Comparison of ENCODE assay signal across 23 mouse cellular contexts in the genomic region with DNA sequence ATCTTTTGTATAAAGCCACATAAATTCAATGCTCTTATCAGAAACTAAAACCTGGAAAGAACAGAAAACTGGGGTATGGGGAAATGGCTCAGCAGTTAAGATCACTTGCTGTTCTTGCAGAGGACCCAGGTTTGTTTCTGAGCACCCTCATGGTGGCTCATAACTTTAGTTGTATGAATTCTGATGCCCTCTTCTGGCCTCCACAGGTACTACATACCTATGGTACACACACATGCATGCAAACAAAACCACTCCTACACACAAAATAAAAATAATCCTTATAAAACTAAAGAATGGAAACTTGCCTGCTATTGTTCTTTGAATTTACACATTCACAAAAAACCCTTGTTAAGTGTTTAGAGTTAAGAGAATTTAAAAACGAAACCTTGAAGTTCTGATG.
A peak's percentile ranks its signal among the peaks of the same experiment; 100 is the strongest.
DNase-seq lines count a peak whose midpoint lies in the region; ATAC-seq and TF ChIP-seq lines count a peak whose summit lies in the region.
"Had no signal": no experiment of that assay in that cellular context is flagged by ENCODE, and none has a peak within 500 bp of the region (broad histone marks: within the 10 kb centered on the region; RNA-seq: fewer than 3 reads in every experiment).

No protein-coding gene starts in this region.

- intact Hi-C loops in gastrocnemius, adult 2 months (cut with DNase I): no loop called here
- intact Hi-C loops in left cerebral cortex, adult 2 months (cut with DNase I): no loop called here
- intact Hi-C loops in left cerebral cortex, postnatal 14 days (cut with DNase I): loop anchor here (5.0 kb wide), 1 partner anchor 48 kb away; no protein-coding TSS in a partner anchor

- H3K4me3 ChIP-seq in gastrocnemius, adult 2 months: no peak overlapping the region
- H3K4me3 ChIP-seq in left cerebral cortex, adult 2 months: no peak overlapping the region
- H3K4me3 ChIP-seq in CH12.LX (replicated peaks in 1 of 3; ENCODE audit: low read depth in 2 of 3, low read length in 2 of 3, poor library complexity in 1 of 3): no peak overlapping the region
- H3K4me3 ChIP-seq: heart, embryonic 10.5 days; heart, embryonic 15.5 days; hindbrain, embryonic 12.5 days; limb, embryonic 12.5 days; midbrain, embryonic 15.5 days had no signal

- H3K9me3 ChIP-seq in CH12.LX (replicated peaks; ENCODE audit: low read length): peaks cover 18% of the 10 kb centered on the region
- H3K9me3 ChIP-seq: heart, embryonic 10.5 days; heart, embryonic 15.5 days; hindbrain, embryonic 12.5 days; limb, embryonic 12.5 days; midbrain, embryonic 15.5 days had no signal

- H3K36me3 ChIP-seq in CH12.LX (replicated peaks in 1 of 2; ENCODE audit: control insufficient read depth in 1 of 2, insufficient read depth in 1 of 2, low read length in 1 of 2): no peaks in the 10 kb centered on the region
- H3K36me3 ChIP-seq: heart, embryonic 10.5 days; heart, embryonic 15.5 days; hindbrain, embryonic 12.5 days; limb, embryonic 12.5 days; midbrain, embryonic 15.5 days had no signal

- TF ChIP-seq RAD21 in CH12.LX (IDR thresholded peaks at IDR 0.05; ENCODE audit: low read depth, low read length): no peak; the same call in none of the 2 replicates

- TF ChIP-seq POLR2A in CH12.LX (IDR thresholded peaks at IDR 0.05; ENCODE audit: low read depth, low read length): no peak

- no peak overlapping the region for H3K9ac ChIP-seq in CH12.LX (ENCODE audit: insufficient read depth, low read depth)
- H3K9ac ChIP-seq: heart, embryonic 15.5 days; hindbrain, embryonic 12.5 days; limb, embryonic 12.5 days; midbrain, embryonic 15.5 days had no signal

- no peaks in the 10 kb centered on the region for H3K79me2 ChIP-seq in CH12.LX (replicated peaks; ENCODE audit: control insufficient read depth, extremely low read depth, insufficient read depth, poor library complexity, severe bottlenecking)

- peaks cover 7 to 8% of the 10 kb centered on the region in 2 experiments for H3K4me1 ChIP-seq in CH12.LX (ENCODE audit: control insufficient read depth in 1 of 2, insufficient read depth in 2 of 2)
- H3K4me1 ChIP-seq: heart, embryonic 10.5 days; heart, embryonic 15.5 days; midbrain, embryonic 15.5 days had no signal

- TF ChIP-seq EP300 in CH12.LX (IDR thresholded peaks at IDR 0.05; ENCODE audit: low read length): no peak

- ATAC-seq in megakaryocyte, adult 5-6 weeks (ENCODE audit: poor library complexity, severe bottlenecking): no peak
- ATAC-seq: forebrain, embryonic 14.5 days; inflammation-experienced regulatory T-cells, adult 6 months; midbrain, embryonic 15.5 days; Patski had no signal

- in situ Hi-C loops in CH12.LX (cut with MboI; ENCODE audit: low pct_ligation_motif_present, low pct_unique_long_range_greater_than_20kb, low sequenced_read_pairs): no loop called here

- no peak overlapping the region for H3K4me2 ChIP-seq in CH12.LX (ENCODE audit: insufficient read depth, low read depth, poor library complexity, severe bottlenecking)
- H3K4me2 ChIP-seq: heart, embryonic 15.5 days; hindbrain, embryonic 12.5 days; limb, embryonic 12.5 days; midbrain, embryonic 15.5 days had no signal

- H3K27ac ChIP-seq in gastrocnemius, adult 2 months: no peak overlapping the region
- H3K27ac ChIP-seq in left cerebral cortex, adult 2 months: no peak overlapping the region
- no peak overlapping the region for H3K27ac ChIP-seq in CH12.LX (ENCODE audit: insufficient read depth, low read depth)
- H3K27ac ChIP-seq: heart, embryonic 10.5 days; heart, embryonic 15.5 days; hindbrain, embryonic 12.5 days; macrophage; midbrain, embryonic 15.5 days had no signal

- DNase-seq in gastrocnemius, adult 2 months: no peak
- no peak for DNase-seq in gastrocnemius, adult 8-10 months (ENCODE audit: low spot score in 2 of 2)
- no peak for DNase-seq in left cerebral cortex, adult 2 months (ENCODE audit: extremely low spot score in 1 of 2, low spot score in 2 of 2)
- no peak for DNase-seq in left cerebral cortex, postnatal 14 days (ENCODE audit: low spot score in 2 of 2)
- DNase-seq in CH12.LX (ENCODE audit: extremely low read depth): no peak
- peak; percentile 43 for DNase-seq in ZHBTc4 (ENCODE audit: low read depth, low spot score)
- no peak for DNase-seq in ovary, postnatal 36 days (ENCODE audit: low spot score)
- DNase-seq: heart, postnatal 36 days; kidney, adult 2 months; right cerebral cortex, adult 18-20 months; spleen, adult 18-20 months; thymus, adult 18-20 months; thymus, postnatal 36 days had no signal

- dilution Hi-C loops in CH12.LX (cut with MboI; ENCODE audit: extremely low pct_ligation_motif_present, extremely low pct_unique_long_range_greater_than_20kb, low sequenced_read_pairs): no loop called here

- TF ChIP-seq CTCF in gastrocnemius, adult 2 months (IDR thresholded peaks at IDR 0.05): peak; percentile 32; the same call in 1 of the 2 replicates
- TF ChIP-seq CTCF in left cerebral cortex, adult 2 months (IDR thresholded peaks at IDR 0.05): peak; percentile 33
- peak in 1 of 2 experiments; percentile 27; a peak in 2 of 4 replicates for TF ChIP-seq CTCF in CH12.LX (conservative IDR thresholded peaks at IDR 0.05 in 1 of 2, IDR thresholded peaks at IDR 0.05 in 1 of 2; ENCODE audit: low read depth in 2 of 2, low read length in 2 of 2)

- peaks cover 37% of the 10 kb centered on the region for H3K27me3 ChIP-seq in CH12.LX (replicated peaks)
- H3K27me3 ChIP-seq: heart, embryonic 15.5 days; hindbrain, embryonic 12.5 days; limb, embryonic 12.5 days; midbrain, embryonic 15.5 days had no signal

TF ChIP-seq in CH12.LX, 34 proteins besides CTCF, POLR2A, EP300 and RAD21:
- no peak for TF ChIP-seq IRF4 (IDR thresholded peaks at IDR 0.05; ENCODE audit: low read depth, low read length)
- 0 out of 2 replicates have a peak, but pooled peaks have one; percentile 5 for TF ChIP-seq SMC3 (IDR thresholded peaks at IDR 0.05; ENCODE audit: low read depth, low read length)
